Mouse (Mus musculus): ENCODE results near the gene Icam4. TPM values are rescaled to one million over a fixed set of nuclear protein-coding genes. Genes with fewer than 3 reads are reported as not detected.

Gene Icam4
- polyA plus RNA-seq, 1 experiment, result 0.73 TPM

GRCm38 (mm10) chr9:21031896-21032351, 2.8 kb downstream of the Icam4 start, which contains the start of gene Icam5:
Gene Icam5 (plus strand): TSS chr9:21032073.
- no peaks in the 10 kb centered on the region for H3K79me2 ChIP-seq (ENCODE audit: control insufficient read depth, insufficient read depth)
- H3ac ChIP-seq (ENCODE audit: control insufficient read depth, insufficient read length), result peak within 1 kb of the TSS; percentile 19
- H3K4me2 ChIP-seq (ENCODE audit: low read depth), result peak within 1 kb of the TSS; percentile 100
- no peaks in the 10 kb centered on the region for H3K36me3 ChIP-seq (ENCODE audit: control insufficient read depth, insufficient read depth)
- TF ChIP-seq REST (IDR thresholded peaks at IDR 0.05; ENCODE audit: insufficient read depth, insufficient read length), result no peak
- no peak for TF ChIP-seq MAX (IDR thresholded peaks at IDR 0.05; ENCODE audit: low read depth)
- TF ChIP-seq MYOD1 (IDR thresholded peaks at IDR 0.05; ENCODE audit: control insufficient read depth in 1 of 3, insufficient read length in 2 of 3, low read depth in 2 of 3), result no peak
- no peak for TF ChIP-seq POLR2AphosphoS2 (IDR thresholded peaks at IDR 0.05; ENCODE audit: insufficient read length, low read depth)
- TF ChIP-seq USF1 (IDR thresholded peaks at IDR 0.05; ENCODE audit: low read depth), result no peak
- TF ChIP-seq TCF12 (IDR thresholded peaks at IDR 0.05; ENCODE audit: insufficient read depth, poor library complexity, severe bottlenecking), result no peak
- peak within 1 kb of the TSS; percentile 45 for H3K4me3 ChIP-seq
- peaks cover 22% of the 10 kb centered on the region for H3K27me3 ChIP-seq (ENCODE audit: control insufficient read depth, insufficient read depth, insufficient read length)

DNA sequence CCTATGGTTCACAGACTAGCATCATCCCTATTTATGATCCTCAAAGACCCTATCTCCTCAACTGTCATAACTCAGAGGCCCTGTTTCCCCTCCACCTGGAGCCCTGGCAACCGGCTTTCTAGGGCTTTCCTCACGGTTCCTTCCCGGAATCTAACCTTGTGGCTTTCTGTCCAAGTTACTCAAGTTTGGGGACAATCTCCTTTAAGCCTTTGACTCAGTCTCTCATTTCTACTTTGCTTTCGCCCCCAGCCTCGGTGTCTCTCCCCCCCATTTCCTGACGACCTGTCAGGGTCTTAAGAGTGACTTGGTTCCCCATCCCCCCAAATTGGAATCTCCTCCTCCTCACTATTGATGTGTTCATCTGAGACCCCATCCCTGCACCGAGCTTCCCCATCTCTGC, 3.3 kb downstream of the Icam4 start:
- H3K4me2 ChIP-seq (ENCODE audit: low read depth), result peak overlapping the region; percentile 100
- no peaks in the 10 kb centered on the region for H3K36me3 ChIP-seq (ENCODE audit: control insufficient read depth, insufficient read depth)
- no peaks in the 10 kb centered on the region for H3K79me2 ChIP-seq (ENCODE audit: control insufficient read depth, insufficient read depth)
- H3K27me3 ChIP-seq (ENCODE audit: control insufficient read depth, insufficient read depth, insufficient read length), result peaks cover 28% of the 10 kb centered on the region
- peak overlapping the region; percentile 19 for H3ac ChIP-seq (ENCODE audit: control insufficient read depth, insufficient read length)
- H3K4me3 ChIP-seq, result peak overlapping the region; percentile 45
- TF ChIP-seq E2F4 (IDR thresholded peaks at IDR 0.05; ENCODE audit: insufficient read depth), result no peak
- no peak for TF ChIP-seq MAX (IDR thresholded peaks at IDR 0.05; ENCODE audit: low read depth)

DNA sequence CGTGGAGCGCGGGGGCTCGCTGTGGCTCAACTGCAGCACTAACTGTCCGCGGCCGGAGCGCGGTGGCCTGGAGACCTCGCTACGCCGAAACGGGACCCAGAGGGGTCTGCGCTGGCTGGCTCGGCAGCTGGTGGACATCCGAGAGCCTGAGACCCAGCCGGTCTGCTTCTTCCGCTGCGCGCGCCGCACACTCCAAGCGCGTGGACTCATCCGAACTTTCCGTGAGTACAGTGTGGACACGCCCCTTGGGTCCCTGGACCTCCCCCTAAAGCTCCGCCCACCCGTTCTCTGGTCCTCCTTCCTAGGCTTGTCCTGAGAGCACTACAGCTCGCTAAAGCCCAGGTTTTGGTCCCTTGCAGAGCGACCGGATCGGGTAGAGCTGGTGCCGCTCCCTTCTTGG, 4.0 kb downstream of the Icam4 start:
- no peaks in the 10 kb centered on the region for H3K79me2 ChIP-seq (ENCODE audit: control insufficient read depth, insufficient read depth)

GRCm38 (mm10) chr9:21034481-21035085, 5.4 kb downstream of the Icam4 start:
- no peak overlapping the region for H3K4me3 ChIP-seq
- no peaks in the 10 kb centered on the region for H3K79me2 ChIP-seq (ENCODE audit: control insufficient read depth, insufficient read depth)
- peaks cover 40% of the 10 kb centered on the region for H3K27me3 ChIP-seq (ENCODE audit: control insufficient read depth, insufficient read depth, insufficient read length)
- H3K4me2 ChIP-seq (ENCODE audit: low read depth), result no peak overlapping the region
- H3K36me3 ChIP-seq (ENCODE audit: control insufficient read depth, insufficient read depth), result no peaks in the 10 kb centered on the region
- H3ac ChIP-seq (ENCODE audit: control insufficient read depth, insufficient read length), result no peak overlapping the region
- no peak for TF ChIP-seq MYOG (IDR thresholded peaks at IDR 0.05; ENCODE audit: control insufficient read depth in 1 of 3, insufficient read depth in 1 of 3, insufficient read length in 2 of 3, low read depth in 2 of 3)
- no peak for TF ChIP-seq POLR2AphosphoS2 (IDR thresholded peaks at IDR 0.05; ENCODE audit: insufficient read length, low read depth)
- no peak for TF ChIP-seq TCF12 (IDR thresholded peaks at IDR 0.05; ENCODE audit: insufficient read depth, poor library complexity, severe bottlenecking)
- no peak for TF ChIP-seq REST (IDR thresholded peaks at IDR 0.05; ENCODE audit: insufficient read depth, insufficient read length)
- TF ChIP-seq MYOD1 (IDR thresholded peaks at IDR 0.05; ENCODE audit: control insufficient read depth in 1 of 3, insufficient read length in 2 of 3, low read depth in 2 of 3), result no peak
- TF ChIP-seq CEBPB (IDR thresholded peaks at IDR 0.05; ENCODE audit: insufficient read depth, poor library complexity, severe bottlenecking), result no peak
- no peak for TF ChIP-seq POLR2A (IDR thresholded peaks at IDR 0.05; ENCODE audit: insufficient read length, low read depth)
- no peak for TF ChIP-seq TCF3 (IDR thresholded peaks at IDR 0.05; ENCODE audit: insufficient read length, low read depth)
- TF ChIP-seq SRF (IDR thresholded peaks at IDR 0.05; ENCODE audit: control insufficient read depth, insufficient read length, low read depth), result no peak
- TF ChIP-seq USF1 (IDR thresholded peaks at IDR 0.05; ENCODE audit: low read depth), result no peak
- no peak for TF ChIP-seq MAX (IDR thresholded peaks at IDR 0.05; ENCODE audit: low read depth)
- TF ChIP-seq E2F4 (IDR thresholded peaks at IDR 0.05; ENCODE audit: insufficient read depth), result no peak

More for the DNA sequence above, 4.0 kb downstream of the Icam4 start:
- H3ac ChIP-seq (ENCODE audit: control insufficient read depth, insufficient read length), result peak overlapping the region; percentile 19
- H3K4me2 ChIP-seq (ENCODE audit: low read depth), result peak overlapping the region; percentile 100
- TF ChIP-seq MAX (IDR thresholded peaks at IDR 0.05; ENCODE audit: low read depth) (no peak), POLR2A (IDR thresholded peaks at IDR 0.05; ENCODE audit: insufficient read length, low read depth) (peak; percentile 50), TCF12 (IDR thresholded peaks at IDR 0.05; ENCODE audit: insufficient read depth, poor library complexity, severe bottlenecking) (no peak), SRF (IDR thresholded peaks at IDR 0.05; ENCODE audit: control insufficient read depth, insufficient read length, low read depth) (no peak), USF1 (IDR thresholded peaks at IDR 0.05; ENCODE audit: low read depth) (no peak)
- H3K27me3 ChIP-seq (ENCODE audit: control insufficient read depth, insufficient read depth, insufficient read length), result peaks cover 33% of the 10 kb centered on the region
- peak overlapping the region; percentile 45 for H3K4me3 ChIP-seq
- H3K36me3 ChIP-seq (ENCODE audit: control insufficient read depth, insufficient read depth), result no peaks in the 10 kb centered on the region

- no peak for TF ChIP-seq E2F4 (IDR thresholded peaks at IDR 0.05; ENCODE audit: insufficient read depth)
- no peak for TF ChIP-seq POLR2AphosphoS2 (IDR thresholded peaks at IDR 0.05; ENCODE audit: insufficient read length, low read depth)
- no peak for TF ChIP-seq TCF12 (IDR thresholded peaks at IDR 0.05; ENCODE audit: insufficient read depth, poor library complexity, severe bottlenecking)
- TF ChIP-seq USF1 (IDR thresholded peaks at IDR 0.05; ENCODE audit: low read depth), result no peak
- no peak for TF ChIP-seq CEBPB (IDR thresholded peaks at IDR 0.05; ENCODE audit: insufficient read depth, poor library complexity, severe bottlenecking)
- TF ChIP-seq MYOG (IDR thresholded peaks at IDR 0.05; ENCODE audit: control insufficient read depth in 1 of 3, insufficient read depth in 1 of 3, insufficient read length in 2 of 3, low read depth in 2 of 3), result no peak
- TF ChIP-seq SRF (IDR thresholded peaks at IDR 0.05; ENCODE audit: control insufficient read depth, insufficient read length, low read depth), result no peak
- no peak for TF ChIP-seq TCF3 (IDR thresholded peaks at IDR 0.05; ENCODE audit: insufficient read length, low read depth)
- TF ChIP-seq REST (IDR thresholded peaks at IDR 0.05; ENCODE audit: insufficient read depth, insufficient read length), result no peak
- no peak for TF ChIP-seq MAX (IDR thresholded peaks at IDR 0.05; ENCODE audit: low read depth)
- no peak for TF ChIP-seq POLR2A (IDR thresholded peaks at IDR 0.05; ENCODE audit: insufficient read length, low read depth)
- no peak for TF ChIP-seq MYOD1 (IDR thresholded peaks at IDR 0.05; ENCODE audit: control insufficient read depth in 1 of 3, insufficient read length in 2 of 3, low read depth in 2 of 3)
- H3ac ChIP-seq (ENCODE audit: control insufficient read depth, insufficient read length), result no peak overlapping the region
- no peak overlapping the region for H3K4me2 ChIP-seq (ENCODE audit: low read depth)
- H3K4me3 ChIP-seq, result no peak overlapping the region
- H3K36me3 ChIP-seq (ENCODE audit: control insufficient read depth, insufficient read depth), result no peaks in the 10 kb centered on the region
- H3K79me2 ChIP-seq (ENCODE audit: control insufficient read depth, insufficient read depth), result no peaks in the 10 kb centered on the region
- peaks cover 40% of the 10 kb centered on the region for H3K27me3 ChIP-seq (ENCODE audit: control insufficient read depth, insufficient read depth, insufficient read length)
Observed at GRCm38 (mm10) chr9:21035586-21035985, 6.4 kb downstream of the Icam4 start.

Measured in myocyte (in vitro differentiated cells).